Mouse (Mus musculus): ENCODE measurements around the gene Fam214a.

Fam214a gene

GRCm38 (mm10) chr9:75035944-75036343, 83.3 kb downstream of the Fam214a start:
- no peak for DNase-seq

DNA sequence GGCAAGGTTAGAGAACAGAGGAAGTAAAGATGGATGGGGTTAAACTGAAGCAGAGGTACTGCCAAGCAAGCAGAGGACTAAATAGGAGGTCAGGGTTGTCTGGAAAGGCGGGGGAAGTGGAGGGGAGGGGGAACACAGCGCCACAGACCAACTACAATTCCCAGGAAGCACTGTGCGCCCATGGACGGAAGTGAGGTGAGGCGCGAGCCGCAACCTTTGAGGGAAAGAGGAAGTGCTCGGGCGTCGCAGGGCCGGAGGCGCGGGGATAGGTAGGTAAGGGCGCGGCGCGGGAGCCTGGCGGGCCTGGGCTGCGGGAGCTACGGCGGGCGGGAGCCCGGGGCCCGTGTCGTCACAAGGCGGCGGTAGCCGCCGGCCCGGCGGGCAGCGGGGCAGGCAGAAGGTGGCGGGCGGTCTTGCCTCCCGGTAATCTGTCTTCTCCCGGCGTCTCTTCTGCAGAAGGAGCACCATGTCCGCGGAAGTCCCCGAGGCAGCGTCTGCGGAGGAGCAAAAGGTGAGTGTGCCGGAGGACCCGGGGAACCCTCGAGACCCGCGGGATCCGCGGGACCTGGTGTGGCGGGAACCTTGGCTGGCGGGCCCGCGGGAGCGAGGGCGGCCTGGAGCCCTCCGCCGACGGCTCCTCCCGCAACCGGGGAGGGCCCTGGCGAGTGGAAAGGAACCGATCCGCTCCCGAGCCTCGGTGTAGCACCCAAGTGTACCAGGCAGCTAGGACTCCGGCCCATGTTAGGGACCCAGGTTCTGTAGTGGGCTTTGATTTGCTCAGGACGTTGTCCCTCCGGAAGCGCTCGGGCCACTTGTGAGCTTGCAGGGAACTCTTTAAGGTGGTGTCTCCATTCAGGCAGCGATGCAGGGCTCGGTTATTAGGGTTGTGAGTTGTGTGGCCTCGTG, 85.0 kb downstream of the Fam214a start, which contains the start of gene Arpp19:
TSS of gene Arpp19 (plus strand) at position 164 of the 906 bp plus-strand sequence.
- DNase-seq, result peak; percentile 87 to 92

GRCm38 (mm10) chr9:75038357-75038688, 85.6 kb downstream of the Fam214a start:
- DNase-seq, result no peak

- DNase-seq, result no peak
These were observed 87.9 kb downstream of the Fam214a start for GRCm38 (mm10) chr9:75040566-75040965.

- DNase-seq, result no peak
These were observed 89.3 kb downstream of the Fam214a start for GRCm38 (mm10) chr9:75041840-75042525.

- DNase-seq, result no peak
These were observed 90.5 kb downstream of the Fam214a start for GRCm38 (mm10) chr9:75043191-75043590.

- DNase-seq, result no peak
These were observed 94.4 kb downstream of the Fam214a start for GRCm38 (mm10) chr9:75047079-75047478.

GRCm38 (mm10) chr9:75049100-75049499, 96.4 kb downstream of the Fam214a start:
- DNase-seq, result no peak

GRCm38 (mm10) chr9:75050003-75050402, 97.3 kb downstream of the Fam214a start:
- peak; percentile 72 to 85 for DNase-seq

- DNase-seq, result no peak
These were observed 99.2 kb downstream of the Fam214a start for GRCm38 (mm10) chr9:75051841-75052240.

GRCm38 (mm10) chr9:75055046-75055445, 102.4 kb downstream of the Fam214a start:
- DNase-seq, result no peak

GRCm38 (mm10) chr9:75064678-75065331, 112.1 kb downstream of the Fam214a start:
- no peak for DNase-seq

DNA sequence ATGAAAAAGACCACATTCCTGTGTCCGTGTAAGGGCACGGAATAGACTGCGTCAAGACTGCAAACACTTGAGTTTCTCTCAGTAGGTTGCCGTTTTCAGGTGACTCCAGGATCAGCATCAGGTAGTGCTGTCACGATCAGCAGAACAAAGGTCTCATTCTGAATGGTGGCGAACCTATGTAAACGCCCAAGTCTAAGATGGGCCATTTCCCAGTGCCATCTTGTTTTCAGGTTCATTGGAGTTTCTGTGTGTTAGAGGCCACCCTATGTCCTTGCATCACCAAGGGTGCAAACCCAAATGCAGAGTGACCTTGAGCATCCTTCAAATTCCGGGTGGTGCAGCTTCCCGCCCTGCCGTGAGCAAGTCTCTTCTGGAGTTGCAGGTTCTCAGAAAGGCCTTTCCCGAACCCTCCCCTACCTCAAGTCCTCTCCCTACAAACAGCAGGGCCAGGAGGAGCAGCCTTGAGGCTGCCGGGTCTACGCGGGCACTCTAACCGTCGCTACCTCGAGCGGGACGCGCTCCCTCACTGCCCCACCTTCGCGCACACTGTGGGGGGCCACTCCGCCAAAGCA, 117.9 kb downstream of the Fam214a start, which contains the start of gene Myo5a:
TSS of gene Myo5a (plus strand) at position 559 of the 572 bp plus-strand sequence.
- DNase-seq, result no peak

DNA sequence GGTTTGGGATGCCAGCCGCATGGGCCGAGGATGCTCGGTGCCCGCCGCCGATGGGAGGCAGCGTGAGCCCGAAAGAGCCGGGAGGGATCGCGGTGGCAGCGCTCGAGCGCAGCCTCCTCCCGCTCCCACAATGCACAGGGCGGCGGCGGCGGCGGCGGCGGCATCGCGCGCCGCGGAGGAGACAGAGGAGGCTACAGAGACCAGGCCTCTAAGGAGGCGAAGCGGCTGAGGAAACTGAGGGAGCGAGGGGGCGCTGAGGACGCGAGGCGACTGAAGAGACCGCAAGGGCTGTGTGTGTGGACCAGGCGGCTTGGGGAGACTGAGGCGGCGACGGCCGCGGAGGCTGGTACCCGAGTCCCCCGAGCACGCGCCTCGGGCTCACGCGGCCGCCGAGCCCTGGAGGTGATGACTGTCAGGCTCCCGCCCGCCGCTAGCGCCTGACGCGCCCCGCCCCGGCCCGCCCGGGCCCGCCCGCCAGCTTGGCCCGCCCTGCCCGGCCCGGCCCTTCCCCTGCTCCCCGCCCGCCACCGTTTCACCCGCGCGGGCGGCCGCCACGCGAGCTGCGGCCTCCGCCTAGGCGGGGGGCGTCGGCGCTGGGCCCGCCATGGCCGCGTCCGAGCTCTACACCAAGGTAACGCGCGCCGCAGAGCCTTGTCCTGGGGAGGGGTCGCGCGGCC, 118.5 kb downstream of the Fam214a start:
- peak; percentile 93 for DNase-seq

DNA sequence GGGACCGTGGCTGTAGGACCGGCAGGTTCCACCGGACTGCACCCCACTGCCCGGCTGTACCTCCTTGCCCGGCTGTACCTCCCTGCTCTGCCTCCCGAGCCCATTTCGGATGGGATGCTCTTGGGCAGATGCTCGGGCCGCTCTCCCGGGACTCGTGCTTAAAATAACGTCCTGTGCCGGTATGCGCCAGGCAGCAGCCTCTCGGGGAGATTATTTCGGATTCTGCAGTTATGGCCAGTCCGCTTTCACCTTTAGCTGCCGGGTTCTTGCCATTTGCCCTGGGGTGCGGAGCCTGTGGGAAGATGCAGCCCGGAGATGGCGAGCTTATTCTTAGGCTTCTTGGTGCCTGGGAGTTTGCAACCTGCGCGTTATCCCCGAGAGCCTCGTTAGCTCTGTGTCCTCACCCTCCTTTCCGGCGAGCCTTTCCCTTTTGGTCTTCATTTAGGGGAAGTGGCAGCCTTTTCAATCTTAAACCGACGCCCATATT, 119.1 kb downstream of the Fam214a start:
- peak in 1 of 2 experiments; percentile 64 for DNase-seq

GRCm38 (mm10) chr9:75072361-75072760, 119.7 kb downstream of the Fam214a start:
- DNase-seq, result no peak

DNA sequence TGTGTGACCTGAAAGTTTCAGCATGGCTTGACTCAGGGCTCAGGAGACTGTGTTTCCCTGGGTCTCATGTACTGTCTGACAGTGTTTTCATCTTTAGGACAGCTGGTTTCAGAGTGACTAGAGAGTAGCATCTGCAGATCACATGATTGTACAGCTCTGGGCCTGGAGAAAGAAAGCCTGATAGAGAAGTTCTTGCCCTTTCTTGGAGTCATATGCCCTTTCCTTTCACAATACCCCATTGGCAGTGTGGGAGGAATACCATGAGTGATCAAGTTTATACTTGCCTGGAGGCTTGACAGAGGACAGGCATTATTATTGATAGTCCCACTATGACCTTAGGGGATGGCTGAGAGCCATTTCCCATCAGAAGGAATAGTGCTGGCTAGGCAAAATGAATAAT, 124.5 kb downstream of the Fam214a start:
- no peak for DNase-seq
